Comparison of ENCODE assay signal across 14 mouse cellular contexts in genomic region chr12:100839079-100839600, GRCm38 (mm10).
DNase-seq lines count a peak whose midpoint lies in the region; ATAC-seq and TF ChIP-seq lines count a peak whose summit lies in the region.
"Had no signal": no experiment of that assay in that cellular context is flagged by ENCODE, and none has a peak within 500 bp of the region (broad histone marks: within the 10 kb centered on the region; RNA-seq: fewer than 3 reads in every experiment).

No protein-coding gene starts in this region.

- TF ChIP-seq EP300 in heart, adult 2 months (IDR thresholded peaks at IDR 0.05; ENCODE audit: insufficient read depth, low read depth, low read length) = no peak

- DNase-seq in heart, adult 2 months = peak in 1 of 2 experiments; percentile 47
- DNase-seq in heart, postnatal 25 days (ENCODE audit: low spot score) = no peak
- peak; percentile 68 to 74 for DNase-seq in spleen, postnatal 36 days (ENCODE audit: low spot score in 2 of 2)
- no peak for DNase-seq in spleen, postnatal 4 days (ENCODE audit: low spot score in 2 of 2)
- DNase-seq in induced T-regulatory cell, adult 2 months (ENCODE audit: low read depth) = peak; percentile 59
- no peak for DNase-seq in right cerebral cortex, postnatal 25 days
- no peak for DNase-seq in cerebellum, adult 18-20 months
- DNase-seq: layer of hippocampus, adult 9-11 months; thymus, postnatal 25 days had no signal

- no peaks in the 10 kb centered on the region for H3K79me2 ChIP-seq in heart, adult 2 months (replicated peaks; ENCODE audit: control insufficient read depth, insufficient read depth, low read length)

- H3K4me3 ChIP-seq in heart, adult 2 months = no peak overlapping the region
- H3K4me3 ChIP-seq: forebrain, embryonic 13.5 days; hindbrain, embryonic 10.5 days; limb, embryonic 15.5 days; myocyte had no signal

- peak; percentile 28; the same call in 1 of the 2 replicates for TF ChIP-seq POLR2A in heart, adult 2 months (IDR thresholded peaks at IDR 0.05; ENCODE audit: insufficient read depth, low read depth, low read length)

- no peak for TF ChIP-seq CTCF in heart, adult 2 months (IDR thresholded peaks at IDR 0.05)

- no peak overlapping the region for H3K9ac ChIP-seq in heart, adult 2 months (ENCODE audit: low read depth, low read length)
- H3K9ac ChIP-seq: forebrain, embryonic 13.5 days; limb, embryonic 15.5 days had no signal

- intact Hi-C loops in heart, adult 2 months (cut with DNase I) = loop anchor here (2.0 to 10.0 kb wide), 2 partner anchors 60 to 674 kb away; partner anchors contain the start of gene Dglucy
- intact Hi-C loops in heart, postnatal 25 days (cut with DNase I) = no loop called here

- H3K27ac ChIP-seq in heart, adult 2 months = peak overlapping the region; percentile 23; the same call in 1 of the 2 replicates
- H3K27ac ChIP-seq: forebrain, embryonic 13.5 days; hindbrain, embryonic 10.5 days; limb, embryonic 15.5 days had no signal

- whole genome bisulfite sequencing in heart, adult 2 months = 14% methylated on average over 8 of the region's 8 CpGs

- no peaks in the 10 kb centered on the region for H3K27me3 ChIP-seq in heart, adult 2 months (ENCODE audit: control insufficient read depth, insufficient read depth, low read length)
- H3K27me3 ChIP-seq: limb, embryonic 15.5 days had no signal

- H3K36me3 ChIP-seq in heart, adult 2 months (ENCODE audit: control insufficient read depth, insufficient read depth, low read length) = no peaks in the 10 kb centered on the region
- H3K36me3 ChIP-seq: hindbrain, embryonic 10.5 days; limb, embryonic 15.5 days had no signal

- H3K4me1 ChIP-seq in heart, adult 2 months (ENCODE audit: control insufficient read depth, insufficient read depth, low read length) = peaks cover 14% of the 10 kb centered on the region
- H3K4me1 ChIP-seq: forebrain, embryonic 13.5 days; limb, embryonic 15.5 days had no signal

- no peak for ATAC-seq in cerebellum, adult (ENCODE audit: insufficient number of reproducible peaks, low FRiP score, low TSS enrichment)
- ATAC-seq: forebrain, embryonic 13.5 days had no signal

Comparison
In these comparisons a context has a peak if more than half of its experiments do, and no peak if none do; other contexts are left out.
1. DNase-seq: peak in spleen, postnatal 36 days (2 of 2) and induced T-regulatory cell, adult 2 months (single experiment); none in heart, postnatal 25 days (single experiment), spleen, postnatal 4 days (0 of 2), right cerebral cortex, postnatal 25 days (single experiment) and cerebellum, adult 18-20 months (0 of 2).